Mouse (Mus musculus) C2C12 (cell line): ENCODE data around the gene Gdpd5.

ENCODE experiments used
- CEBPB ChIP-seq: IDR thresholded peaks from one replicate; pipeline ENCODE4 v1.6.1; 2011; ENCODE audit warnings: low read depth, mild to moderate bottlenecking, control low read depth, moderate library complexity
- CTCF ChIP-seq: IDR thresholded peaks from one replicate; pipeline ENCODE4 v1.5.1; 2011; ENCODE audit not compliant: control insufficient read depth, insufficient read depth, insufficient read length
- MAX ChIP-seq: IDR thresholded peaks from one replicate; pipeline ENCODE4 v1.6.1; 2011; ENCODE audit warnings: mild to moderate bottlenecking, control low read depth
- MYOG ChIP-seq: IDR thresholded peaks from one replicate; pipeline ENCODE4 v1.6.1; 2011; ENCODE audit not compliant: control insufficient read depth, insufficient read length; ENCODE audit errors: extremely low read depth
- USF1 ChIP-seq: IDR thresholded peaks from one replicate; pipeline ENCODE4 v1.6.1; 2011; ENCODE audit warnings: low read depth, mild to moderate bottlenecking, control low read depth, moderate library complexity

GRCm38 (mm10) chr7:99362137-99362536 is 19.1 kb upstream of the Gdpd5 start:
- TF ChIP-seq CTCF (no peak), CEBPB (no peak), USF1 (no peak), MYOG (no peak), MAX (peak; percentile 33)
